Mouse (Mus musculus): ENCODE measurements around the gene Ackr4. TPM values are rescaled to one million over a fixed set of nuclear protein-coding genes. Genes with fewer than 3 reads are reported as not detected.
A peak's percentile ranks its signal among the peaks of the same experiment; 100 is the strongest.

Gene Ackr4
- polyA plus RNA-seq, 1 experiment, result 0.64 TPM

DNA sequence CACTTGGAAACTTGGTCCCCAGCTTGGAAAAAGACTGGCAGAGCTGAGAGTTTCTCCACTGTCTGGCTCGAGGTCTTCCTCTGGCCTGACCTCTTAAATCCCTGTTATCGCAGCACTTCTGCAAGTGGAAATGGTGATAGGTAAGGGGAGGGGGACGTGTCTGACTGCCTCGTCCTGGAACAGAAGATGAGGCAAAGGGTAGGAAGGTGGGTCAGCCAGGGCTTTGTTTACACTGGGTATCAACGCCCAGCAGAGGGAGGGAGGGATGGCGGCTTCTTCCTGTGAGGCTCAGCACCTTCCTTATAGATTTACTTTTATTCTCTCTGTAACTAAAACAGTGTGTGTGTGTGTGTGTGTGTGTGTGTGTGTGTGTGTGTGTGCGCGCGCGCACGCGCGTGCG is 16.1 kb upstream of the Ackr4 start:
- no peak overlapping the region for H3K27ac ChIP-seq (ENCODE audit: insufficient read depth, low read depth, low read length)
- no peak overlapping the region for H3K4me3 ChIP-seq (ENCODE audit: insufficient read depth, low read depth, low read length)
- no peaks in the 10 kb centered on the region for H3K27me3 ChIP-seq (replicated peaks; ENCODE audit: control insufficient read depth, insufficient read depth, low read length)
- H3K4me1 ChIP-seq (ENCODE audit: control insufficient read depth, insufficient read depth, low read length), result peaks cover 4% of the 10 kb centered on the region; the same call in 1 of the 2 replicates
- no peak for TF ChIP-seq POLR2A (IDR thresholded peaks at IDR 0.05; ENCODE audit: low read depth, low read length)
- TF ChIP-seq CTCF (conservative IDR thresholded peaks at IDR 0.05; ENCODE audit: insufficient read depth, insufficient read length, low read depth, low read length), result no peak
- H3K36me3 ChIP-seq (ENCODE audit: control insufficient read depth, insufficient read depth, low read length), result no peaks in the 10 kb centered on the region
- WGBS, result 79% methylated on average over 14 of the region's 14 CpGs
- no peak for DNase-seq

DNA sequence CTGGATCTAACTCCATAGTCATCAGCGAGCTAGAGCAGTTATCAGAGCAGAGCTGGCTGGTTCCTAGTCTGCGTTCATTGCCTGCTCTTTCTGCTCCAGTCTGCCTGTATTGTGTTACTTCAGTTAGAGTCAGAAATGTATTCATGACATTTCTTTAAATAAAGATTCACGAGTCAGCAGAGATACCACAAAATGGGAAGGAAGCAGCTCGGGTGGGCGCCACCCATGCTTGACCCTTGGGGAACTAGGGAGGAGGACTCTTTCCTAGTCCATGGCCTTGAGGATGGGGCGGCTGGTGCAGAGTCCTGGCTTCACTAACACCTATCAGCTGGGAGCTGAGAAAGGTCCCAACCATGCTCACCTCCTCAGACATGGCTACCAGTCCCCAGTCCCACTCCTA is 13.6 kb upstream of the Ackr4 start:
- Histone ChIP-seq H3K36me3 (ENCODE audit: control insufficient read depth, insufficient read depth, low read length) (no peaks in the 10 kb centered on the region), H3K27ac (ENCODE audit: insufficient read depth, low read depth, low read length) (no peak overlapping the region), H3K27me3 (replicated peaks; ENCODE audit: control insufficient read depth, insufficient read depth, low read length) (no peaks in the 10 kb centered on the region), H3K4me1 (ENCODE audit: control insufficient read depth, insufficient read depth, low read length) (no peaks in the 10 kb centered on the region), H3K4me3 (ENCODE audit: insufficient read depth, low read depth, low read length) (no peak overlapping the region)
- DNase-seq, result no peak
- WGBS, result 84% methylated on average over 6 of the region's 6 CpGs
- no peak for TF ChIP-seq CTCF (conservative IDR thresholded peaks at IDR 0.05; ENCODE audit: insufficient read depth, insufficient read length, low read depth, low read length)
- no peak for TF ChIP-seq POLR2A (IDR thresholded peaks at IDR 0.05; ENCODE audit: low read depth, low read length)

DNA sequence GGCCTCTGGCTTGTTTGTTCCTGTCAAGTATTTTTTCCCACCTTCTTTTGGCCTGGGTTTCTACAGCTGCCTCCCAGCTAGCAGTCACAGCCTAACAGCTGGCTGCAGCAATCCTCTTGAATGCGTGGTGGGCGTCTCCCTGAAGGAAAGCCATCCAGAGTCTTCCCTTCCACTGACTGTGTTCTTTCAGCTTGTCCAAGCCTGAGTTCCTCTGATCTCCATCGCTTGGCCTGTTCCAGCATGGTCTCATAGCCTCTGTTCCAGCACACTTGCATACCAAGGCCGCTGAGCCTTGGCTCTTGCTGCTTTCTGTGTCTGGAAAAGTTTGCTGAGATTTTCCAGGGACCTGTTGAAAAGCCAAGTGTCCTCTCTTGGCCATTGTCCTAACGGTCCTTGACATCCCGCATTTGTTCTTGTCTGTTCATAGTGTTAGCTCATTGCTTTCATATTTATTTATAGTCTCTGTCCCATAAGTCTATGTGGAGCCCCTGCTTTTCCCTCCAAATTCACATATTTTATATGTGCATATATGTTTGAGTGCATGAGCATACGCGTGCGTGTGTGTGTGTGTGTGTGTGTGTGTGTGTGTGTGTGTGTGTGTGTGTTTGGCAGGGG is 3.5 kb upstream of the Ackr4 start:
- no peak for TF ChIP-seq CTCF (conservative IDR thresholded peaks at IDR 0.05; ENCODE audit: insufficient read depth, insufficient read length, low read depth, low read length)
- no peak for TF ChIP-seq POLR2A (IDR thresholded peaks at IDR 0.05; ENCODE audit: low read depth, low read length)
- Histone ChIP-seq H3K27ac (ENCODE audit: insufficient read depth, low read depth, low read length) (no peak overlapping the region), H3K27me3 (replicated peaks; ENCODE audit: control insufficient read depth, insufficient read depth, low read length) (no peaks in the 10 kb centered on the region), H3K36me3 (ENCODE audit: control insufficient read depth, insufficient read depth, low read length) (no peaks in the 10 kb centered on the region; the same call in 1 of the 2 replicates), H3K4me1 (ENCODE audit: control insufficient read depth, insufficient read depth, low read length) (no peaks in the 10 kb centered on the region), H3K4me3 (ENCODE audit: insufficient read depth, low read depth, low read length) (no peak overlapping the region)
- 84% methylated on average over 9 of the region's 9 CpGs for WGBS
- no peak for DNase-seq

DNA sequence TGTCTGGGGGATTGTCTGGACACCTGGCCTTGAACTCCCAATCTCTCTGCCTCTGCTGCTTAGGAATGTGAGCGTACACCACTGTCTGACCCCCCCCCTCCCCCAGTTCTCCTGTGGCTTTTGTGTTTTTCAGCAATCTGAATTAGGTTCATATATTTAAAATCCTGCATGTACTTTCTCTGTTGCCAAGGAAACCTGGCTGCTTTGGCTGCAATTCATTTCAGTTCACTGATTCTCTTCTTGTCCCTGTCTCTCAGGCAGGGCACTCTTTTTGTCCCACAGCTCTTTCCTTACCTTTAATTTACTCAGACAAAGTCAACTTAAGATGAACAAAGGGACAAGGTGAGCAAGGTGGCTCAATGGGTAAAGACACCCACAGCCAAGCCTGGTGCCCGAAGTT is 1.4 kb upstream of the Ackr4 start:
- H3K27me3 ChIP-seq (replicated peaks; ENCODE audit: control insufficient read depth, insufficient read depth, low read length), result no peaks in the 10 kb centered on the region
- H3K36me3 ChIP-seq (ENCODE audit: control insufficient read depth, insufficient read depth, low read length), result no peaks in the 10 kb centered on the region; the same call in 1 of the 2 replicates
- no peaks in the 10 kb centered on the region for H3K4me1 ChIP-seq (ENCODE audit: control insufficient read depth, insufficient read depth, low read length)
- 88% methylated on average over 2 of the region's 2 CpGs for WGBS
- TF ChIP-seq CTCF (conservative IDR thresholded peaks at IDR 0.05; ENCODE audit: insufficient read depth, insufficient read length, low read depth, low read length) (no peak), POLR2A (IDR thresholded peaks at IDR 0.05; ENCODE audit: low read depth, low read length) (no peak)
- no peak overlapping the region for H3K27ac ChIP-seq (ENCODE audit: insufficient read depth, low read depth, low read length)
- DNase-seq, result no peak
- no peak overlapping the region for H3K4me3 ChIP-seq (ENCODE audit: insufficient read depth, low read depth, low read length)

DNA sequence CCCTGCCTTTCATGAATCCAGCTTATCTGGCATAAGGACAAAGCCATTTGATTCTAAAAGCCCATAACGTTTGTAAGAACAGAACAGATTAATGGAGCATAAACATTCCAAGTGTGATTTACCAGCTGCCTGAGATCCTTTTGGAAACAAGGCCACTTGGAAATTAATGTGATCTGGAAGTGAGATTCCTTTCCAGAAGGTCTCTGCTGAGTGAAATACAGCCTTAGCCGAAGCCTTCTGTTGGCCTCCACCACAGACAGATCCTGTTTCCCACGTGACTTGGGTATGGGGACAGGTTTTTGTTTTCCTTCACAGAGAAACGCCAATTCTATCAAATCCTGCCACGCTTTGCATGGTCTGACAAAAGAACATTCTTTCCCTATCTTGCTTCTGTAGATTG is 3.1 kb downstream of the Ackr4 start:
- no peaks in the 10 kb centered on the region for H3K4me1 ChIP-seq (ENCODE audit: control insufficient read depth, insufficient read depth, low read length)
- TF ChIP-seq CTCF (conservative IDR thresholded peaks at IDR 0.05; ENCODE audit: insufficient read depth, insufficient read length, low read depth, low read length), result no peak
- TF ChIP-seq POLR2A (IDR thresholded peaks at IDR 0.05; ENCODE audit: low read depth, low read length), result no peak

DNA sequence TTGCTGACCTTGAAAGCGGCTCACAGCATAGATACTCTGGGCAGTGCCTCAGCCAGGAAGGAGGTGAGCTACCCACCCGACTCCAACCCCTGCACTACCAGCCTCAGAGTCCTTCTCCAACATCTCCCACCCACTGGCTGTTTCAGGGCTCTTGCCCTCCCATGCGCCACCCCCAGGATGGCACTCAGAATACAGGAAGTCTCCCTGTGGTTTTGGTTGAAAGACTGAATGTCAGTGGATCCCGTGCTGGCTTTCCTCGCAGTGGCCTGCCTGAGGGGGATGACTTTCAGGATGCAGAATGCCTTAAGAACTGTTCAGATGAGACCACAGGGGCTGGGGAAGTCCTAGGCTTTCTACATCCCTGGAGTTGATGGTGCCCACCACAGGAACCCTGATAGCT is 3.6 kb downstream of the Ackr4 start:
- no peak overlapping the region for H3K27ac ChIP-seq (ENCODE audit: insufficient read depth, low read depth, low read length)
- TF ChIP-seq CTCF (conservative IDR thresholded peaks at IDR 0.05; ENCODE audit: insufficient read depth, insufficient read length, low read depth, low read length) (no peak), POLR2A (IDR thresholded peaks at IDR 0.05; ENCODE audit: low read depth, low read length) (no peak)
- no peak overlapping the region for H3K4me3 ChIP-seq (ENCODE audit: insufficient read depth, low read depth, low read length)
- 41% methylated on average over 5 of the region's 5 CpGs for WGBS
- no peaks in the 10 kb centered on the region for H3K27me3 ChIP-seq (replicated peaks; ENCODE audit: control insufficient read depth, insufficient read depth, low read length)
- no peak for DNase-seq
- no peaks in the 10 kb centered on the region for H3K4me1 ChIP-seq (ENCODE audit: control insufficient read depth, insufficient read depth, low read length)
- no peaks in the 10 kb centered on the region for H3K36me3 ChIP-seq (ENCODE audit: control insufficient read depth, insufficient read depth, low read length)

More for the DNA sequence above, 3.1 kb downstream of the Ackr4 start:
- H3K4me3 ChIP-seq (ENCODE audit: insufficient read depth, low read depth, low read length), result no peak overlapping the region
- H3K27me3 ChIP-seq (replicated peaks; ENCODE audit: control insufficient read depth, insufficient read depth, low read length), result no peaks in the 10 kb centered on the region
- no peak overlapping the region for H3K27ac ChIP-seq (ENCODE audit: insufficient read depth, low read depth, low read length)
- peak; percentile 5 for DNase-seq
- no peaks in the 10 kb centered on the region for H3K36me3 ChIP-seq (ENCODE audit: control insufficient read depth, insufficient read depth, low read length)
- 49% methylated on average over 5 of the region's 5 CpGs for WGBS

DNA sequence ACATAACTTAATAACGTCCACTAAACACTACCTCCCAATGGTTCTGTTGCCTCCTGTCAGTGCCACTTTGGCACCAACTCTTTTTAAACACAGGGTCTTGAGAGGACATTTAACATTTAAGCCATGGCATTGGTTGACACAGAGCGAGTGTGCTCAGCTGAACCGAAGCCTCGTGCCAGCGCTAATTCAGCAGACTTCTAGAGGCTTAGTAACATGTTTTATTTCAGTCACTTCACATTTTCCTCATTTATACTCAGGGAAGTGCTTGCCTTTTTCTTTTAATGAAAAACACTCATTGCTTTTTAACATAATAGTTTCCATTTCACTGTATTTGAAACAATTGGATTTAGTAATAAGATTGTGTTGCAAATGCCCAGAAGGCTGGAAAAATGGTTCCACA is 17.6 kb downstream of the Ackr4 start:
- no peaks in the 10 kb centered on the region for H3K27me3 ChIP-seq (replicated peaks; ENCODE audit: control insufficient read depth, insufficient read depth, low read length)
- TF ChIP-seq POLR2A (IDR thresholded peaks at IDR 0.05; ENCODE audit: low read depth, low read length), result no peak
- no peak for TF ChIP-seq CTCF (conservative IDR thresholded peaks at IDR 0.05; ENCODE audit: insufficient read depth, insufficient read length, low read depth, low read length)
- H3K36me3 ChIP-seq (ENCODE audit: control insufficient read depth, insufficient read depth, low read length), result no peaks in the 10 kb centered on the region; the same call in 1 of the 2 replicates
- no peaks in the 10 kb centered on the region for H3K4me1 ChIP-seq (ENCODE audit: control insufficient read depth, insufficient read depth, low read length)
- H3K27ac ChIP-seq (ENCODE audit: insufficient read depth, low read depth, low read length), result no peak overlapping the region
- DNase-seq, result no peak
- WGBS, result 94% methylated on average over 5 of the region's 5 CpGs
- H3K4me3 ChIP-seq (ENCODE audit: insufficient read depth, low read depth, low read length), result no peak overlapping the region
